In the genomic region with DNA sequence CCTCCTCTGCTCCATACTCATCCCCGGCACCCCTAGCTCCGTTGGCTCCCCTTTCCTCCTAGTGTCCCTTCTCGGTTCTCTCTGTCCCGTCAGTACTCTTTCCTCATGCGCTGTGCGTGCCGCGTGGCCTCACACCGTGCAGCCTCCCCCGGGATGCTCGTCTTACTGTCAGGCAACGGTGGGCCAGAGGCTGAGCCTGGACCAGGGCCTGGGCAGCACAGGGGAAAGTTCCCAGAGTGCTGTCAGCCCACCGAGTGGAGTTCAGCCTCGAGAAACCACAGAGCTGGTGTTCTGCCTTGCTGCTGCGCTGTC, we compare ENCODE assay signal across 8 mouse cellular contexts. TPM values are rescaled to one million over a fixed set of nuclear protein-coding genes. Genes with fewer than 3 reads are reported as not detected.
DNase-seq lines count a peak whose midpoint lies in the region; ATAC-seq and TF ChIP-seq lines count a peak whose summit lies in the region.

No protein-coding gene starts in this region.

- peak overlapping the region; percentile 94 for H3K4me2 ChIP-seq in kidney, embryonic 16.5 days (replicated peaks; ENCODE audit: low read depth, low read length)
- H3K4me2 ChIP-seq in forebrain, embryonic 16.5 days (ENCODE audit: low read length) = peak overlapping the region; percentile 98
- H3K4me2 ChIP-seq in limb, embryonic 11.5 days (ENCODE audit: low read depth, severe bottlenecking) = peak overlapping the region; percentile 96
- H3K4me2 ChIP-seq in midbrain, postnatal 0 days (ENCODE audit: low read depth, low read length, poor library complexity, severe bottlenecking) = peak overlapping the region; percentile 75

- peak; percentile 57; the same call in 1 of the 2 replicates for ATAC-seq in kidney, embryonic 16.5 days (ENCODE audit: low FRiP score, low TSS enrichment)
- ATAC-seq in forebrain, embryonic 16.5 days = no peak
- peak; percentile 57 for ATAC-seq in limb, embryonic 11.5 days (ENCODE audit: insufficient number of reproducible peaks, low FRiP score, low TSS enrichment, low read depth)
- ATAC-seq in midbrain, postnatal 0 days (ENCODE audit: low FRiP score) = peak; percentile 70

- H3K4me1 ChIP-seq in kidney, embryonic 16.5 days (ENCODE audit: insufficient read depth, low read length) = peaks cover 24% of the 10 kb centered on the region
- peaks cover 29% of the 10 kb centered on the region for H3K4me1 ChIP-seq in forebrain, embryonic 16.5 days (replicated peaks; ENCODE audit: control insufficient read depth, insufficient read depth, low read length)
- H3K4me1 ChIP-seq in limb, embryonic 11.5 days (ENCODE audit: control insufficient read depth, insufficient read depth, low read length) = peaks cover 10% of the 10 kb centered on the region; the same call in 1 of the 2 replicates
- peaks cover 13% of the 10 kb centered on the region; the same call in 1 of the 2 replicates for H3K4me1 ChIP-seq in midbrain, postnatal 0 days (ENCODE audit: insufficient read depth, low read length)

- TF ChIP-seq CTCF in midbrain, postnatal 0 days (IDR thresholded peaks at IDR 0.05) = no peak

- intact Hi-C loops in left cerebral cortex, postnatal 25 days (cut with DNase I) = loop anchor here (2.0 to 5.0 kb wide), 2 partner anchors 41 to 99 kb away; a partner anchor contains a TSS

- H3K9me3 ChIP-seq in kidney, embryonic 16.5 days (ENCODE audit: low read length) = no peaks in the 10 kb centered on the region
- no peaks in the 10 kb centered on the region for H3K9me3 ChIP-seq in forebrain, embryonic 16.5 days (ENCODE audit: control insufficient read depth, low read length)
- H3K9me3 ChIP-seq in limb, embryonic 11.5 days (ENCODE audit: control insufficient read depth, low read length) = no peaks in the 10 kb centered on the region
- no peaks in the 10 kb centered on the region for H3K9me3 ChIP-seq in midbrain, postnatal 0 days (ENCODE audit: low read length)

- WGBS in kidney, embryonic 16.5 days = 1% methylated on average over 15 of the region's 15 CpGs
- under 1% methylated on average over 15 of the region's 15 CpGs for WGBS in forebrain, embryonic 16.5 days
- WGBS in limb, embryonic 11.5 days = under 1% methylated on average over 15 of the region's 15 CpGs
- under 1% methylated on average over 15 of the region's 15 CpGs for WGBS in midbrain, postnatal 0 days

- H3K36me3 ChIP-seq in kidney, embryonic 16.5 days (ENCODE audit: insufficient read depth, low read length) = no peaks in the 10 kb centered on the region
- no peaks in the 10 kb centered on the region for H3K36me3 ChIP-seq in forebrain, embryonic 16.5 days (ENCODE audit: control insufficient read depth, insufficient read depth)
- no peaks in the 10 kb centered on the region for H3K36me3 ChIP-seq in limb, embryonic 11.5 days (ENCODE audit: control insufficient read depth, insufficient read depth, low read length)
- H3K36me3 ChIP-seq in midbrain, postnatal 0 days (ENCODE audit: insufficient read depth, low read length) = no peaks in the 10 kb centered on the region

- no peak for DNase-seq in kidney, adult 18-20 months
- DNase-seq in ZHBTc4 (ENCODE audit: low read depth, low spot score) = peak; percentile 49
- DNase-seq in limb, embryonic 11.5 days (ENCODE audit: low spot score) = peak; percentile 36
- peak; percentile 14 for DNase-seq in midbrain, postnatal 0 days (ENCODE audit: low spot score)
- DNase-seq in adrenal gland, postnatal 4 days (ENCODE audit: low spot score in 2 of 2) = no peak
- DNase-seq in left cerebral cortex, postnatal 25 days (ENCODE audit: low spot score in 2 of 2) = no peak

- H3K27ac ChIP-seq in kidney, embryonic 16.5 days (ENCODE audit: low read length) = peak overlapping the region; percentile 71; the same call in 1 of the 2 replicates
- H3K27ac ChIP-seq in forebrain, embryonic 16.5 days (ENCODE audit: low read length) = peak overlapping the region; percentile 75
- H3K27ac ChIP-seq in limb, embryonic 11.5 days (replicated peaks; ENCODE audit: low read depth, low read length) = no peak overlapping the region
- H3K27ac ChIP-seq in midbrain, postnatal 0 days (ENCODE audit: low read depth, low read length) = peak overlapping the region; percentile 88

- peak overlapping the region; percentile 88 for H3K9ac ChIP-seq in kidney, embryonic 16.5 days (replicated peaks; ENCODE audit: low read length)
- peak overlapping the region; percentile 80 for H3K9ac ChIP-seq in forebrain, embryonic 16.5 days (replicated peaks; ENCODE audit: low read depth, low read length)
- H3K9ac ChIP-seq in limb, embryonic 11.5 days (ENCODE audit: low read length) = peak overlapping the region; percentile 83
- H3K9ac ChIP-seq in midbrain, postnatal 0 days (replicated peaks; ENCODE audit: low read length, poor library complexity, severe bottlenecking) = peak overlapping the region; percentile 75

- peak overlapping the region; percentile 95 for H3K4me3 ChIP-seq in kidney, embryonic 16.5 days (ENCODE audit: low read length)
- H3K4me3 ChIP-seq in forebrain, embryonic 16.5 days (replicated peaks; ENCODE audit: low read length) = peak overlapping the region; percentile 88
- H3K4me3 ChIP-seq in limb, embryonic 11.5 days (ENCODE audit: low read depth, low read length) = peak overlapping the region; percentile 87
- H3K4me3 ChIP-seq in midbrain, postnatal 0 days (ENCODE audit: low read depth, low read length) = peak overlapping the region; percentile 66

- no peaks in the 10 kb centered on the region for H3K27me3 ChIP-seq in kidney, embryonic 16.5 days (ENCODE audit: insufficient read depth, low read length)
- H3K27me3 ChIP-seq in forebrain, embryonic 16.5 days (replicated peaks; ENCODE audit: control insufficient read depth, insufficient read depth, low read length) = no peaks in the 10 kb centered on the region
- no peaks in the 10 kb centered on the region for H3K27me3 ChIP-seq in limb, embryonic 11.5 days (ENCODE audit: control insufficient read depth, insufficient read depth, low read length)
- no peaks in the 10 kb centered on the region for H3K27me3 ChIP-seq in midbrain, postnatal 0 days (ENCODE audit: insufficient read depth, low read length)

RNA-seq across cellular contexts. Expression of a gene that starts 0.5 kb away (rescaled TPM):
- polyA plus RNA-seq in kidney, embryonic 16.5 days (2015; fragmentation: Nextera tagmentation; extraction: Ambion mirVana) = 17.4 and 17.9 TPM in 2 replicates
- polyA plus RNA-seq in forebrain, embryonic 16.5 days (2015; fragmentation: Nextera tagmentation; extraction: Ambion mirVana) = 16.9 and 17.3 TPM in 2 replicates
- 14.6 and 16.3 TPM in 2 replicates for polyA plus RNA-seq in limb, embryonic 11.5 days (2014; fragmentation: Nextera tagmentation; extraction: Ambion mirVana)
- total RNA-seq in midbrain, postnatal 0 days (2014; rRNA removed) = 11.9 TPM in 2 replicates
- 10.4 and 10.9 TPM in 2 replicates for polyA plus RNA-seq in midbrain, postnatal 0 days (2015; fragmentation: Nextera tagmentation; extraction: Ambion mirVana)
- total RNA-seq in adrenal gland, postnatal 4 days (2021) = 10 to 100 TPM; 17.9 to 18.3 TPM
- total RNA-seq in left cerebral cortex, postnatal 25 days (2021) = 10 to 100 TPM; 14.8 to 16.8 TPM

Comparison
In these comparisons a context has a peak if more than half of its experiments do, and no peak if none do; other contexts are left out.
1. DNase-seq: peak in ZHBTc4 (single experiment), limb, embryonic 11.5 days (single experiment) and midbrain, postnatal 0 days (single experiment); none in kidney, adult 18-20 months (single experiment), adrenal gland, postnatal 4 days (0 of 2) and left cerebral cortex, postnatal 25 days (0 of 2).
2. Peak in every context shown above with its lines, with median percentiles within 50 percentile points of each other: H3K4me2 ChIP-seq, H3K4me3 ChIP-seq and H3K9ac ChIP-seq.